Mouse (Mus musculus): ENCODE measurements around the gene Nxt1. TPM values are rescaled to one million over a fixed set of nuclear protein-coding genes. Genes with fewer than 3 reads are reported as not detected.

Gene Nxt1
- total RNA-seq, 2 experiments from 2014 or later: 6.5 to 7.7 TPM

GRCm38 (mm10) chr2:148686862-148687261 is 14.5 kb downstream of the Nxt1 start:
- no peak for DNase-seq
- intact Hi-C loops (cut with DNase I): no loop called here

GRCm38 (mm10) chr2:148687971-148688370 is 15.6 kb downstream of the Nxt1 start:
- DNase-seq: no peak
- intact Hi-C loops (cut with DNase I): no loop called here

- intact Hi-C loops (cut with DNase I): no loop called here
- DNase-seq: no peak
These were observed 17.2 kb downstream of the Nxt1 start for GRCm38 (mm10) chr2:148689444-148690140.

- DNase-seq: no peak
- intact Hi-C loops (cut with DNase I): no loop called here
These were observed 17.9 kb downstream of the Nxt1 start for GRCm38 (mm10) chr2:148690291-148690690.

GRCm38 (mm10) chr2:148690781-148691180 is 18.4 kb downstream of the Nxt1 start:
- intact Hi-C loops (cut with DNase I): no loop called here
- DNase-seq: no peak

- intact Hi-C loops (cut with DNase I): no loop called here
- DNase-seq: no peak
These were observed 26.2 kb downstream of the Nxt1 start for GRCm38 (mm10) chr2:148698571-148698970.

- intact Hi-C loops (cut with DNase I): no loop called here
- DNase-seq: no peak
These were observed 34.2 kb downstream of the Nxt1 start for GRCm38 (mm10) chr2:148706409-148707201.

GRCm38 (mm10) chr2:148707202-148707530 is 34.8 kb downstream of the Nxt1 start:
- intact Hi-C loops (cut with DNase I): no loop called here

GRCm38 (mm10) chr2:148712326-148712725 is 39.9 kb downstream of the Nxt1 start:
- no peak for DNase-seq
- intact Hi-C loops (cut with DNase I): no loop called here

More at GRCm38 (mm10) chr2:148707202-148707530, 34.8 kb downstream of the Nxt1 start:
- no peak for DNase-seq

GRCm38 (mm10) chr2:148717072-148717471 is 44.7 kb downstream of the Nxt1 start:
- intact Hi-C loops (cut with DNase I): no loop called here
- no peak for DNase-seq

- DNase-seq: no peak
These were observed 47.0 kb downstream of the Nxt1 start for GRCm38 (mm10) chr2:148719271-148719995.

More at GRCm38 (mm10) chr2:148719271-148719995, 47.0 kb downstream of the Nxt1 start:
- intact Hi-C loops (cut with DNase I): no loop called here

Other genes with a start within 250 kb of the Nxt1 start
- gene Cd93, start 229.0 kb upstream of the Nxt1 start, total RNA-seq (2021): 100 to 1,000 TPM; 123 to 126 TPM
- 10 to 100 TPM; 20.6 to 21.3 TPM for gene Gzf1, start 8.4 kb downstream of the Nxt1 start, total RNA-seq (2021)
- gene Napb, start 59.9 kb downstream of the Nxt1 start, total RNA-seq (2021): 1 to 10 TPM; 1.6 to 2.1 TPM
- gene Cstl1, start 77.8 kb downstream of the Nxt1 start, total RNA-seq (2021): not detected
- gene Cst11, start 98.9 kb downstream of the Nxt1 start, total RNA-seq (2021): not detected
- gene 8030411F24Rik, start 109.4 kb downstream of the Nxt1 start, total RNA-seq (2021): not detected
- gene Cst12, start 116.8 kb downstream of the Nxt1 start, total RNA-seq (2021): 1 to 10 TPM in 1 of 2 experiments, under 1 TPM in 1; 0.76 to 1.3 TPM
- gene Cst8, start 126.2 kb downstream of the Nxt1 start, total RNA-seq (2021): not detected
- not detected for gene Cst13, start 147.5 kb downstream of the Nxt1 start, total RNA-seq (2021)
- 1 to 10 TPM; 2.5 to 4.0 TPM for gene Cst9, start 162.5 kb downstream of the Nxt1 start, total RNA-seq (2021)
- 1 to 10 TPM in 1 of 2 experiments, under 1 TPM in 1; 0.78 to 1.1 TPM for gene 9230104L09Rik, start 192.4 kb downstream of the Nxt1 start, total RNA-seq (2021)
- gene Cst3, start 203.1 kb downstream of the Nxt1 start, total RNA-seq (2021): 100 to 1,000 TPM; 853 to 872 TPM

All from heart, postnatal 14 days (tissue).